Mouse (Mus musculus) kidney, adult 2 months (tissue): Measurements from ENCODE around the gene Fam136a.
A peak's percentile ranks its signal among the peaks of the same experiment; 100 is the strongest.

Source experiments
- CTCF ChIP-seq: fragments of 200-500 bp; conservative IDR thresholded peaks from 2 replicates; pipeline ENCODE4 v1.5.1; 2011; ENCODE audit warnings: low read depth, mild to moderate bottlenecking, control low read depth, low read length, moderate library complexity, mixed read lengths; ENCODE audit not compliant: insufficient read depth, insufficient read length
- POLR2A ChIP-seq: fragments of 200-500 bp; IDR thresholded peaks from one replicate; pipeline ENCODE4 v1.6.1; 2011; ENCODE audit warnings: low read depth, low read length, control low read depth

GRCm38 (mm10) chr6:86364442-86365141 is 854 bp upstream of the Fam136a start:
- TF ChIP-seq POLR2A: no peak
- TF ChIP-seq CTCF: peak; percentile 92
